In genomic region chr5:23420410-23420809, GRCm38 (mm10) we compare ENCODE assay signal across 17 mouse cellular contexts. TPM values are rescaled to one million over a fixed set of nuclear protein-coding genes. Genes with fewer than 3 reads are reported as not detected.
DNase-seq lines count a peak whose midpoint lies in the region; ATAC-seq and TF ChIP-seq lines count a peak whose summit lies in the region.
"Had no signal": no experiment of that assay in that cellular context is flagged by ENCODE, and none has a peak within 500 bp of the region (broad histone marks: within the 10 kb centered on the region; RNA-seq: fewer than 3 reads in every experiment).

No protein-coding gene starts in this region.

- peak overlapping the region; percentile 87 for H3K4me3 ChIP-seq in gastrocnemius, adult 2 months
- H3K4me3 ChIP-seq in hindbrain, postnatal 0 days (ENCODE audit: low read length): no peak overlapping the region
- H3K4me3 ChIP-seq in hindbrain, embryonic 14.5 days (replicated peaks; ENCODE audit: low read length): no peak overlapping the region
- H3K4me3 ChIP-seq in midbrain, postnatal 0 days (ENCODE audit: low read depth, low read length): no peak overlapping the region
- no peak overlapping the region for H3K4me3 ChIP-seq in midbrain, embryonic 16.5 days (ENCODE audit: low read depth, low read length)
- H3K4me3 ChIP-seq: embryonic facial prominence, embryonic 12.5 days; liver, embryonic 15.5 days had no signal

- no peaks in the 10 kb centered on the region for H3K27me3 ChIP-seq in hindbrain, postnatal 0 days (ENCODE audit: insufficient read depth, low read length)
- no peaks in the 10 kb centered on the region for H3K27me3 ChIP-seq in hindbrain, embryonic 14.5 days (ENCODE audit: control insufficient read depth, insufficient read depth, low read length)
- H3K27me3 ChIP-seq in midbrain, postnatal 0 days (ENCODE audit: insufficient read depth, low read length): no peaks in the 10 kb centered on the region
- H3K27me3 ChIP-seq in midbrain, embryonic 16.5 days (ENCODE audit: control insufficient read depth, insufficient read depth, low read depth, low read length): no peaks in the 10 kb centered on the region
- H3K27me3 ChIP-seq: embryonic facial prominence, embryonic 12.5 days; liver, embryonic 15.5 days; Patski had no signal

- peak overlapping the region; percentile 97 for H3K27ac ChIP-seq in gastrocnemius, adult 2 months
- H3K27ac ChIP-seq in hindbrain, postnatal 0 days: peak overlapping the region; percentile 98; the same call in 1 of the 2 replicates
- no peak overlapping the region for H3K27ac ChIP-seq in hindbrain, embryonic 14.5 days
- no peak overlapping the region for H3K27ac ChIP-seq in midbrain, postnatal 0 days (ENCODE audit: low read depth, low read length)
- H3K27ac ChIP-seq in midbrain, embryonic 16.5 days (ENCODE audit: low read length): no peak overlapping the region
- H3K27ac ChIP-seq: embryonic facial prominence, embryonic 12.5 days had no signal

- 0 out of 2 replicates have a peak, but pooled peaks cover 15% of the 10 kb centered on the region for H3K4me1 ChIP-seq in hindbrain, postnatal 0 days (ENCODE audit: insufficient read depth, low read length)
- H3K4me1 ChIP-seq in hindbrain, embryonic 14.5 days (replicated peaks; ENCODE audit: control insufficient read depth, insufficient read depth, low read length): peaks cover 39% of the 10 kb centered on the region
- peaks cover 4% of the 10 kb centered on the region; the same call in 1 of the 2 replicates for H3K4me1 ChIP-seq in midbrain, postnatal 0 days (ENCODE audit: insufficient read depth, low read length)
- H3K4me1 ChIP-seq in midbrain, embryonic 16.5 days (ENCODE audit: control insufficient read depth, insufficient read depth, low read length): peaks cover 39% of the 10 kb centered on the region

- H3K9me3 ChIP-seq in hindbrain, postnatal 0 days (ENCODE audit: low read length): no peaks in the 10 kb centered on the region
- H3K9me3 ChIP-seq in hindbrain, embryonic 14.5 days (ENCODE audit: control insufficient read depth, low read length): no peaks in the 10 kb centered on the region
- H3K9me3 ChIP-seq in midbrain, postnatal 0 days (ENCODE audit: low read length): no peaks in the 10 kb centered on the region
- no peaks in the 10 kb centered on the region for H3K9me3 ChIP-seq in midbrain, embryonic 16.5 days (replicated peaks; ENCODE audit: control insufficient read depth, low read length, poor library complexity, severe bottlenecking)
- H3K9me3 ChIP-seq: embryonic facial prominence, embryonic 12.5 days; liver, embryonic 15.5 days had no signal

- no peaks in the 10 kb centered on the region for H3K36me3 ChIP-seq in hindbrain, postnatal 0 days (ENCODE audit: insufficient read depth, low read length)
- peaks cover 23% of the 10 kb centered on the region for H3K36me3 ChIP-seq in hindbrain, embryonic 14.5 days (replicated peaks; ENCODE audit: control insufficient read depth, insufficient read depth)
- 0 out of 2 replicates have a peak, but pooled peaks cover 2% of the 10 kb centered on the region for H3K36me3 ChIP-seq in midbrain, postnatal 0 days (ENCODE audit: insufficient read depth, low read length)
- H3K36me3 ChIP-seq in midbrain, embryonic 16.5 days (ENCODE audit: control insufficient read depth, insufficient read depth, low read length): no peaks in the 10 kb centered on the region

- no peak overlapping the region for H3K9ac ChIP-seq in hindbrain, postnatal 0 days (replicated peaks; ENCODE audit: low read length)
- no peak overlapping the region for H3K9ac ChIP-seq in hindbrain, embryonic 14.5 days
- H3K9ac ChIP-seq in midbrain, postnatal 0 days (replicated peaks; ENCODE audit: low read length, poor library complexity, severe bottlenecking): 0 out of 2 replicates have a peak overlapping the region, but pooled peaks have one; percentile 13
- H3K9ac ChIP-seq in midbrain, embryonic 16.5 days (ENCODE audit: low read depth, low read length): no peak overlapping the region
- H3K9ac ChIP-seq: embryonic facial prominence, embryonic 12.5 days; liver, embryonic 15.5 days had no signal

- ATAC-seq in hindbrain, postnatal 0 days: no peak
- no peak for ATAC-seq in hindbrain, embryonic 14.5 days (ENCODE audit: low FRiP score)
- ATAC-seq in midbrain, postnatal 0 days (ENCODE audit: low FRiP score): no peak
- no peak for ATAC-seq in midbrain, embryonic 16.5 days
- ATAC-seq: activated CD4-positive, CD25-positive, alpha-beta regulatory T cell, adult 4 months; Patski had no signal

- TF ChIP-seq CTCF in gastrocnemius, adult 2 months (IDR thresholded peaks at IDR 0.05): no peak
- TF ChIP-seq CTCF in hindbrain, postnatal 0 days (IDR thresholded peaks at IDR 0.05; ENCODE audit: low read depth): no peak
- TF ChIP-seq CTCF in midbrain, postnatal 0 days (IDR thresholded peaks at IDR 0.05): no peak

- no peak overlapping the region for H3K4me2 ChIP-seq in hindbrain, postnatal 0 days (ENCODE audit: low read depth, low read length)
- H3K4me2 ChIP-seq in hindbrain, embryonic 14.5 days (replicated peaks): no peak overlapping the region
- no peak overlapping the region for H3K4me2 ChIP-seq in midbrain, postnatal 0 days (ENCODE audit: low read depth, low read length, poor library complexity, severe bottlenecking)
- no peak overlapping the region for H3K4me2 ChIP-seq in midbrain, embryonic 16.5 days (ENCODE audit: low read length)

- DNase-seq in gastrocnemius, adult 2 months: no peak
- no peak for DNase-seq in gastrocnemius, postnatal 25 days
- no peak for DNase-seq in hindbrain, postnatal 0 days (ENCODE audit: low spot score)
- DNase-seq in hindbrain, embryonic 14.5 days (ENCODE audit: low spot score): no peak
- DNase-seq in midbrain, postnatal 0 days (ENCODE audit: low spot score): no peak
- DNase-seq in cerebellum, postnatal 14 days: no peak
- DNase-seq: adrenal gland, postnatal 14 days; cerebellum, adult 11-12 months; kidney, adult 18-20 months; lung, postnatal 10 days; spleen, adult 18-20 months; thymus, adult 18-20 months had no signal

- intact Hi-C loops in gastrocnemius, adult 2 months (cut with DNase I): no loop called here

- WGBS in hindbrain, postnatal 0 days: 40% methylated on average over 1 of the region's 1 CpGs
- 37% methylated on average over 1 of the region's 1 CpGs for WGBS in hindbrain, embryonic 14.5 days
- 26% methylated on average over 1 of the region's 1 CpGs for WGBS in midbrain, postnatal 0 days
- 35% methylated on average over 1 of the region's 1 CpGs for WGBS in midbrain, embryonic 16.5 days

RNA-seq across cellular contexts. Expression of gene Kmt2e, which starts 13.8 kb away (rescaled TPM):
- total RNA-seq in gastrocnemius, adult 2 months (2021): 10 to 100 TPM; 26.4 to 28.4 TPM
- total RNA-seq in gastrocnemius, postnatal 25 days (2021): 10 to 100 TPM; 20.5 to 24.2 TPM
- 44.7 and 51.2 TPM in 2 replicates for total RNA-seq in hindbrain, postnatal 0 days (2014; rRNA removed)
- 119 and 124 TPM in 2 replicates for polyA plus RNA-seq in hindbrain, postnatal 0 days (2015; fragmentation: Nextera tagmentation; extraction: Ambion mirVana)
- 118 and 128 TPM in 2 replicates for polyA plus RNA-seq in hindbrain, embryonic 14.5 days (2014; fragmentation: Nextera tagmentation; extraction: Ambion mirVana)
- total RNA-seq in midbrain, postnatal 0 days (2014; rRNA removed): 49.3 and 66.4 TPM in 2 replicates
- polyA plus RNA-seq in midbrain, postnatal 0 days (2015; fragmentation: Nextera tagmentation; extraction: Ambion mirVana): 132 and 144 TPM in 2 replicates
- polyA plus RNA-seq in midbrain, embryonic 16.5 days (2015; fragmentation: Nextera tagmentation; extraction: Ambion mirVana): 162 and 178 TPM in 2 replicates

Comparison
In these comparisons a context has a peak if more than half of its experiments do, and no peak if none do; other contexts are left out.
1. H3K27ac ChIP-seq: peak in gastrocnemius, adult 2 months (single experiment) and hindbrain, postnatal 0 days (single experiment); none in hindbrain, embryonic 14.5 days (single experiment), midbrain, postnatal 0 days (single experiment) and midbrain, embryonic 16.5 days (single experiment).